Mouse (Mus musculus) olfactory bulb, adult 2 months (tissue): ENCODE results near the gene Lysmd2.

Experiments used
- CTCF ChIP-seq: fragments of 200-500 bp; IDR thresholded peaks from 2 replicates; pipeline ENCODE4 v1.5.1; 2012; ENCODE audit warnings: low read depth, mild to moderate bottlenecking, low read length, moderate library complexity; ENCODE audit not compliant: insufficient read depth
- POLR2A ChIP-seq: fragments of 200-500 bp; IDR thresholded peaks from 2 replicates; pipeline ENCODE4 v1.6.1; 2012; ENCODE audit warnings: mild to moderate bottlenecking, low read depth, low read length, moderate library complexity; ENCODE audit not compliant: insufficient read depth

GRCm38 (mm10) chr9:75599191-75599841 is 26.2 kb upstream of the Lysmd2 start:
- TF ChIP-seq CTCF (no peak), POLR2A (no peak)
